Mouse (Mus musculus): Measurements from ENCODE around the gene Mthfs.
"Not testable (repeated sequence)": the region's sequence is repeated elsewhere in the genome, so short reads cannot be mapped to it uniquely, and the experiment has no call there.

DNA sequence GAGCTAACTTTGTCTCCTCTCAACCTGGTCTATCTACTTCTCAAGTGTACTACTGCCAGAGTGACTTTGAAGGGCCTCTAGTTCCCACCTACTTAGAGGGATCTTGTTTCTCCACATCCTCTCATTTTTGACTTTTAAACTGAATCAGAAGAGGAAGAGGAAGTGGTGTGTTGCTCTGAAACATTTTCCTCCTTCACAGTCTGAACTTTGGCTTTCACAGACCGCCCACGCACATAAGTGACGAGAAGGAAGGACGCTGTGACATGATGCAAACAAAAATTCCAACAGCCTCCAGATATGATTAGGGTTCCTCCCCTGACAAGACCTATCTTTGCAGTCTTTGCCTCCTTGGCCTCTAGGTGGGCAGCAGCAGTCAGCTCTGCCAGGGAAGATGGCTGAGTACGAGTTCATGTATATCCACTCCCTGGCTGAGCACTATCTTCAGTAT is 11.5 kb upstream of the Mthfs start, which contains the start of the genes Bcl2a1b and Gm29094:
- TF ChIP-seq CTCF (IDR thresholded peaks at IDR 0.05; ENCODE audit: low read depth, low read length); POLR2A (IDR thresholded peaks at IDR 0.05; ENCODE audit: insufficient read depth, low read length); EP300 (IDR thresholded peaks at IDR 0.05; ENCODE audit: insufficient read depth, low read depth, low read length): not testable (repeated sequence)
